Mouse (Mus musculus) cortical plate, adult 2 months (tissue): ENCODE data around the gene Proca1.

Experiments
- CTCF ChIP-seq: fragments of 200-500 bp; IDR thresholded peaks from 2 replicates; pipeline ENCODE4 v1.5.1; 2011; ENCODE audit warnings: mild to moderate bottlenecking, control low read depth, low read length; ENCODE audit not compliant: insufficient read depth; ENCODE audit errors: extremely low read depth
- POLR2A ChIP-seq: fragments of 200-500 bp; IDR thresholded peaks from 2 replicates; pipeline ENCODE4 v1.6.1; 2011; ENCODE audit warnings: mild to moderate bottlenecking, low read length, control low read depth; ENCODE audit not compliant: insufficient read depth; ENCODE audit errors: extremely low read depth

DNA sequence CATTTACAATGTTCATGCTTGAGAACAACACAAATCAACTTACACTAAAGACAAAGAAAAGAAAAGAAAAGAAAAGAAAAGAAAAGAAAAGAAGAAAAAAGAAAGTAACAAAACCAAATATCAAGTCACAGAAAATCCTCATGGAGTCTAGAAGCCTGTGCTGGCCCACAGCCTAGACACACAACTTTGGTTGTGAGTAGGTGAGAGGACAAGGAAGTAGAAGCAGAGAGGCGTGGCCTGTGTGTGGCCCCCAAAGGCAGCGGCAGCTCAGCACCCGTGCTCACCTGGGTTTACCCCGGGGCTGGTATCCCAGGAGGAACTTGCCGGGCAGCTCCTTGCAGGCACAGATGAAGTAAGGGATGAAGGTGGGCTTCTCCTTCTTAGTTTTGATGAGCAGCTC, 18.3 kb downstream of the Proca1 start:
- TF ChIP-seq CTCF, result no peak
- no peak for TF ChIP-seq POLR2A
